Mouse (Mus musculus) adrenal gland, adult 18-20 months (tissue): ENCODE data around the gene Vmn2r4. TPM values are rescaled to one million over a fixed set of nuclear protein-coding genes. Genes with fewer than 3 reads are reported as not detected.
"Not testable (repeated sequence)": the region's sequence is repeated elsewhere in the genome, so short reads cannot be mapped to it uniquely, and the experiment has no call there.

ENCODE experiments used
- DNase-seq, 2 experiments: peaks; one replicate each; pipeline ENCODE4 v3.0.0; 2021 to 2022; ENCODE audit warnings: low spot score in 2 of 2
- long read RNA-seq, 2 experiments: library from polyadenylated mRNA; stranded (forward); transcript quantifications; one replicate each; pipeline ENCODE4 v2.0.0; 2021
- total RNA-seq, 2 experiments: library from RNA; stranded (reverse); gene quantifications; 1 replicate in 1 of 2; 2 replicates in 1 of 2; pipeline ENCODE4 v1.2.3; 2021

The Vmn2r4 gene
- total RNA-seq = not detected
- long read RNA-seq, experiment 1 = 0 reads
- long read RNA-seq, experiment 2 = 0 reads

DNA sequence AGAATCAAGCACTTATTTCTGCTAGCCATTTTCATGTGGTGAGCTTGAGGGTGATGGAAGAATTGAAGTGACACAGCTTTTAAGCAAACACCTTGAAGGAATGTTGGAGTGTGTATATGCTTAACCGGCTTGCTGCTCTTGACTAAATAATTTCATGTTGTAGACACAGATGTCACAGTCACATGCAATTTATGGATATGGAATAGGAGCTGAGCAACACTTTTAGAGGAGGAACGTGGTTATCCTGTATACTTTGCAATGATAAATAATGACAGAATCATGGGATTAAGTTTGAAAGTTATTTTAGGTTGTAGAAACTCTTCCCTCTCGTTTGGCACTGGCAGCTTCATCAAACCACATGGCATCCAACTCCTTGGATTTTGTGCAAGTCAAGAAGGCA, at the start of gene Vmn2r4:
Gene Vmn2r4 (minus strand): TSS at position 101 of the 400 bp plus-strand sequence.
- not testable (repeated sequence) for DNase-seq

DNA sequence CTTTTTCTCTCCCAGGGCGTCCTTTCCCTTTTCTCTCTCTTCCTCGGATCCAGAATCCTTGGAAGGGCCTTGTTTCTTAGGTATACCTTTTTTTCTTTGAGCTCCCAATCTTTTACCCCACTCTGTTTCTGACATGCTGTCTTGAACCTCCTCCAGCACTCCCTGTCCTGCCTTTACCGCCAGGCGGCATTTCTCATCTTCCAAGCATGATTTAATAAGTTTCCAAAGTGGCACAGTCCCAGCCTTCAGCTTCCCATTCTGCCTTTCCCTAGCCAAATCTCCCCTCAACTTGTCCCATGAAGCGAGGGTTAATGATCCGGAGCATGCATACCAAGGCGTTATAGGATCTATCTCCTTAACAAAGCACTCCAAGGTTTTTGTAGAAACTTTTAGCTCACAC, 19.1 kb upstream of the Vmn2r4 start:
- not testable (repeated sequence) for DNase-seq

- not testable (repeated sequence) for DNase-seq
These were observed 13.1 kb upstream of the Vmn2r4 start for GRCm38 (mm10) chr3:64428117-64428798.

DNA sequence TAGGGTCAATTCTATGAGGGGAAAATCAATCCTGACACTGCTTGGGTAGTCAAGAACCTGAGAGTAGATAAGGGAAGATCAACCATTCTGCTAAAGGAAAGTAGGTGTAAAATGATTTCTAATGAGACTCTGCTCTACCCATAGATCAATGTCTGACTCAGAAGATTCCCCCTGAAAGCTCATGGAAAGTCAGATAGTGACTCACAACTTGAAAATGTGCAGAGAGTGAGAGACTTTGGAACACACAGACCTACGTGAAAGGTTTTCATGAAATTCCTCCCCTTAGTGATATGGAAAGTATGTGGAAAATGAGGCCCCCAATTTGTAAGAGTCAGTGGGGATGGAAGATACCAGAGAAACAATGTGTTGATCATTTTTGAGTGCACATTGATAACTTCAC, 7.0 kb upstream of the Vmn2r4 start:
- not testable (repeated sequence) for DNase-seq

DNA sequence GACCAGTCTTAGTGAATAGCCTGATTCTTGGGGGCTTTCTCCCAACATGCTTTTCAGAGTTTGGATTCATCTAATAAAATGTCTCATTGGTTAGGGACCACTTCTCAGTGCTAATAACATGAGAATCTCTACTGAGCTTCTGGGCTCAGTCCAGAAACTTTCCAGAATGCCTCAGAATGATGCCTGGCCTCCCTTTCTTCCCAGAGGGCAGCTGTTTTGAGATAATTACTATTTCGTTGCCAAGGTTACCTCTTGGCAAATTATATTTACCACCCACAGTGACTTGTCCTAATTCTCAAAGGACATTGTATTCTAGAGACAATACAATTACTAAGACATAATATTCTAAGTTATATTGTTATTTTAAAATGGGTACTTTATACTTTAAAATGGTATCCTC, 2.3 kb upstream of the Vmn2r4 start:
- DNase-seq = not testable (repeated sequence)

GRCm38 (mm10) chr3:64414253-64414652, 915 bp downstream of the Vmn2r4 start:
- not testable (repeated sequence) for DNase-seq

DNA sequence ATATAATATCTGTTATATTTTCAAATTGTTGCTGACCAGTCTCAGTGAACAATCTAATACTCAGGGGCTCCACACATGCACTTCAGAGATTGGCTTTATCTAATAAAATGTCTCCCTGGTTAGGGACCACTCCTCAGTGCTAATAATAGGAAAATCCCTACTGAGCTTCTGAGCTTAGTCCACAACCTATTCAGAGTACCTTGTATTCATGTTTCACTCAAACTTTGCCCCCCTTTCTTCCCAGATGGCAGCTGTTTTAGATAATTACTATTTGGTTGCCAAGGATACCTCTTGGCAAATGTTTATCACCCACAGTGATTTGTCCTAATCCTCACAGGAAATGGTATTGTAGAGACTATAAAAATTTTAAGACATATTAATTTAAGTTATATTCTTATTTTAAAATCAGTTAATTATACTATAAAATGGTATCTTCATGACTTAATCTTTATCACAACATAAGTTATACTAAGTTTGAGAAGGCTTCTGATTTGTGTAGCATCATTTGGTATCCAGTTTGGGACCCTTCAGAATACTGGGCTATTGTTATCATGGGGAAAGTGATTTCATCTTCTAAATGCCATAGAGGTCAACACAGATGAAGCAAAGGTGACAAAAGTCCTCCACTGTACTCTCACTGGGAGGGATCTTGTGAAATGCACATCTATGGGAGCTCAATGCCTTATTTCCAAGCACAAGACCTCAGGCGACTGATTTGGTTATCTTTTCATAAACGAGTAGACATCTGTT, 55.7 kb downstream of the Vmn2r4 start:
- DNase-seq = no peak

Other genes with a start within 250 kb of the Vmn2r4 start
- gene Vmn2r3, start 125.7 kb downstream of the Vmn2r4 start, total RNA-seq = not detected
- not detected for gene Vmn2r5, start 94.5 kb upstream of the Vmn2r4 start, total RNA-seq
- not detected for gene Vmn2r6, start 150.5 kb upstream of the Vmn2r4 start, total RNA-seq